Mouse (Mus musculus): ENCODE measurements around the gene Ugt2b34.

DNA sequence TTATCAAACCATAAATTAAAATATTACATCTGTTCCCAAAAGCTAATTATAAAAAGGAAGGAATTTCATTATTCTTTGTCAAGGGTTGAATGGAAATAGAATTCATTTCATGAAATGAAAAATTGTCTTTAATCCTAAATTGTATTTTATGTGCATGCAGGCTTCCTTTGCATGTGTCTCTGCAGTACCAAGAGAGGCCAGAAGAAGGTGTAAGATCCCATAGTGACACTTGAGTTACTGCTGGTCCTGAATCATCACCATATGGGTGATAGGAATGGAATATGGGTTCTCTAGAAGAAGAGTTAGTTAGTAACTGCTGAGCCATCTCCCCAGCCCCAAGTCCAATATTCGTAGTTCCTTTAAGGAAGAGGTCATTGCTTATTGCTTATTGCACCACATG lies 16.8 kb downstream of the Ugt2b34 start:
- TF ChIP-seq CTCF (IDR thresholded peaks at IDR 0.05; ENCODE audit: low read depth) = no peak
- no peak for TF ChIP-seq EP300 (IDR thresholded peaks at IDR 0.05; ENCODE audit: low read depth)

All from heart, postnatal 0 days (tissue).